Mouse (Mus musculus): ENCODE results near the gene Olfml2a. TPM values are rescaled to one million over a fixed set of nuclear protein-coding genes. Genes with fewer than 3 reads are reported as not detected.

Olfml2a gene
- polyA plus RNA-seq, 1 experiment from 2014 or later = 3.5 TPM

DNA sequence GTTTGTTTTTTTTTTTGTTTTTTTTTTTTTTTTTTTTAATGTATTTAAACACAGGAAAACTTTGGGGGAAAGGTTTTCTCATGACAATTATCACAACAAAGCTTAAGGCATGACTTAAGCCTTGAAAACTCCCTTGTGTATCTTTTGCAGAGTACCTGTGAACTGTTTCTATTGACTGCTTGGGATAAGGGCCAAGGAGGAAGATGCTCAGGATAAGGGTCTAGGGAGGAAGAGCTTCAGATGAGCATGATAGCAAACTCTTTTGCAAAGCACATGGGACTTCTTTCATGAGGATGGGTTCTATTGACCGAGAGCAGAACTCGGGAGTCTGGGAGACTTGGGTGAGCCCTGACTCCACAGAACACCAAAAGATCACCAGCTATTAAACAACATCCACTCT, 37.9 kb downstream of the Olfml2a start:
- H3K4me3 ChIP-seq (ENCODE audit: low read depth, low read length) = no peak overlapping the region
- no peaks in the 10 kb centered on the region for H3K4me1 ChIP-seq (ENCODE audit: control insufficient read depth, insufficient read depth, low read length)
- no peaks in the 10 kb centered on the region for H3K9me3 ChIP-seq (ENCODE audit: control insufficient read depth, low read depth, low read length)
- no peaks in the 10 kb centered on the region for H3K27me3 ChIP-seq (ENCODE audit: control insufficient read depth, insufficient read depth, low read length)
- no peaks in the 10 kb centered on the region for H3K36me3 ChIP-seq (ENCODE audit: control insufficient read depth, insufficient read depth, low read length)
- H3K4me2 ChIP-seq (replicated peaks; ENCODE audit: low read depth, low read length) = no peak overlapping the region
- no peak overlapping the region for H3K9ac ChIP-seq (replicated peaks; ENCODE audit: low read depth, low read length)
- WGBS = 74% methylated on average over 2 of the region's 2 CpGs
- no peak overlapping the region for H3K27ac ChIP-seq (ENCODE audit: low read length)
- ATAC-seq (ENCODE audit: insufficient number of reproducible peaks, insufficient read depth, low FRiP score, low read depth) = no peak

- no peaks in the 10 kb centered on the region for H3K4me1 ChIP-seq (ENCODE audit: control insufficient read depth, insufficient read depth, low read length)
- no peaks in the 10 kb centered on the region for H3K36me3 ChIP-seq (ENCODE audit: control insufficient read depth, insufficient read depth, low read length)
- no peak overlapping the region for H3K4me3 ChIP-seq (ENCODE audit: low read depth, low read length)
- no peaks in the 10 kb centered on the region for H3K9me3 ChIP-seq (ENCODE audit: control insufficient read depth, low read depth, low read length)
- no peaks in the 10 kb centered on the region for H3K27me3 ChIP-seq (ENCODE audit: control insufficient read depth, insufficient read depth, low read length)
- peak; percentile 79; the same call in 1 of the 2 replicates for ATAC-seq (ENCODE audit: insufficient number of reproducible peaks, insufficient read depth, low FRiP score, low read depth)
- H3K4me2 ChIP-seq (replicated peaks; ENCODE audit: low read depth, low read length) = no peak overlapping the region
- no peak overlapping the region for H3K27ac ChIP-seq (ENCODE audit: low read length)
- WGBS = 53% methylated on average over 5 of the region's 5 CpGs
- H3K9ac ChIP-seq (replicated peaks; ENCODE audit: low read depth, low read length) = no peak overlapping the region
These were observed 38.3 kb downstream of the Olfml2a start for GRCm38 (mm10) chr2:38970057-38970456.

DNA sequence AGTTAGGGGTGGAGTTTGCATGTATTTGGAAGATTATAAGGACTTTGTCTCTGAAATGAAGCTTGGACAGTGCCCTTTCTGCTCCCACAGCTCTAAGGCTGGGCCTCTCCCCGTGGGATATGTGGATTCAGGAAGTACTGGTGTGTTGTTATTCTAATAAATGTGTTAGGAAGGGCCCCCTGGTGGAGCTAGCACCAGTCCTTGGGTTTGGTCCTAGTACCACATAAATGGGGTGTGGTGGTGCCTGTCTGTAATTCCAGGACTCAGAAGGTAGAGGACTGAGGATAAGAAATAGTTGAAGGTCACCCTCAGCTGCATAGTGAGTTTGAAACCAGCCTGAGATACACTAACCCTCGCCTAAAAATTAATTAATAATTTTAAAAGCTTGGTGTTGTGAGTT, 41.4 kb downstream of the Olfml2a start:
- no peak for ATAC-seq (ENCODE audit: insufficient number of reproducible peaks, insufficient read depth, low FRiP score, low read depth)
- no peak overlapping the region for H3K4me3 ChIP-seq (ENCODE audit: low read depth, low read length)
- H3K27me3 ChIP-seq (ENCODE audit: control insufficient read depth, insufficient read depth, low read length) = no peaks in the 10 kb centered on the region
- H3K4me2 ChIP-seq (replicated peaks; ENCODE audit: low read depth, low read length) = no peak overlapping the region
- 35% methylated on average over 2 of the region's 2 CpGs for WGBS
- no peaks in the 10 kb centered on the region for H3K9me3 ChIP-seq (ENCODE audit: control insufficient read depth, low read depth, low read length)
- H3K4me1 ChIP-seq (ENCODE audit: control insufficient read depth, insufficient read depth, low read length) = no peaks in the 10 kb centered on the region
- no peak overlapping the region for H3K27ac ChIP-seq (ENCODE audit: low read length)
- no peaks in the 10 kb centered on the region for H3K36me3 ChIP-seq (ENCODE audit: control insufficient read depth, insufficient read depth, low read length)
- H3K9ac ChIP-seq (replicated peaks; ENCODE audit: low read depth, low read length) = no peak overlapping the region

DNA sequence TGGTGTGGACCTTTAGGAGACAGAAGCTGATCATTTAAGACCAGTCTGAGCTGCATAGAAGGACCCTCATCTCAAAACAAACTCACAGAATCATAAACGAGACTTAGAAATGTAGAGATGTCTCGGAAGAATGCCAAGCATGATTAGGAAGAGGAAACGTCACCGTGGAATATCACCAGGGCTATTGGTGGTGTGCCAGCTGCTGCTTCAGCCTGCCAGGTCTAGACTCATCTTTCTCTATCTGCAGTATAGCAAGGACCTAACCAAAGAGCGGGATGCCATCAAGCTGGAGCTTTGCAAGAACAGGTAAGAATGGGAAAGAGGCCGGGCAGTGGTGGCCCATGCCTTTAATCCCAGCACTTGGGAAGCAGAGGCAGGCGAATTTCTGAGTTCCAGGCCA, 41.9 kb downstream of the Olfml2a start:
- H3K27ac ChIP-seq (ENCODE audit: low read length) = no peak overlapping the region
- WGBS = 78% methylated on average over 7 of the region's 7 CpGs
- no peak for ATAC-seq (ENCODE audit: insufficient number of reproducible peaks, insufficient read depth, low FRiP score, low read depth)
- no peaks in the 10 kb centered on the region for H3K27me3 ChIP-seq (ENCODE audit: control insufficient read depth, insufficient read depth, low read length)
- H3K9ac ChIP-seq (replicated peaks; ENCODE audit: low read depth, low read length) = no peak overlapping the region
- no peaks in the 10 kb centered on the region for H3K4me1 ChIP-seq (ENCODE audit: control insufficient read depth, insufficient read depth, low read length)
- no peaks in the 10 kb centered on the region for H3K9me3 ChIP-seq (ENCODE audit: control insufficient read depth, low read depth, low read length)
- no peaks in the 10 kb centered on the region for H3K36me3 ChIP-seq (ENCODE audit: control insufficient read depth, insufficient read depth, low read length)
- no peak overlapping the region for H3K4me2 ChIP-seq (replicated peaks; ENCODE audit: low read depth, low read length)
- no peak overlapping the region for H3K4me3 ChIP-seq (ENCODE audit: low read depth, low read length)

GRCm38 (mm10) chr2:38974171-38974570, 42.4 kb downstream of the Olfml2a start:
- H3K4me1 ChIP-seq (ENCODE audit: control insufficient read depth, insufficient read depth, low read length) = no peaks in the 10 kb centered on the region
- no peak overlapping the region for H3K4me3 ChIP-seq (ENCODE audit: low read depth, low read length)
- H3K9me3 ChIP-seq (ENCODE audit: control insufficient read depth, low read depth, low read length) = no peaks in the 10 kb centered on the region
- 51% methylated on average over 2 of the region's 2 CpGs for WGBS
- H3K27me3 ChIP-seq (ENCODE audit: control insufficient read depth, insufficient read depth, low read length) = no peaks in the 10 kb centered on the region
- H3K4me2 ChIP-seq (replicated peaks; ENCODE audit: low read depth, low read length) = no peak overlapping the region
- ATAC-seq (ENCODE audit: insufficient number of reproducible peaks, insufficient read depth, low FRiP score, low read depth) = no peak
- H3K9ac ChIP-seq (replicated peaks; ENCODE audit: low read depth, low read length) = no peak overlapping the region
- H3K27ac ChIP-seq (ENCODE audit: low read length) = no peak overlapping the region
- H3K36me3 ChIP-seq (ENCODE audit: control insufficient read depth, insufficient read depth, low read length) = no peaks in the 10 kb centered on the region

DNA sequence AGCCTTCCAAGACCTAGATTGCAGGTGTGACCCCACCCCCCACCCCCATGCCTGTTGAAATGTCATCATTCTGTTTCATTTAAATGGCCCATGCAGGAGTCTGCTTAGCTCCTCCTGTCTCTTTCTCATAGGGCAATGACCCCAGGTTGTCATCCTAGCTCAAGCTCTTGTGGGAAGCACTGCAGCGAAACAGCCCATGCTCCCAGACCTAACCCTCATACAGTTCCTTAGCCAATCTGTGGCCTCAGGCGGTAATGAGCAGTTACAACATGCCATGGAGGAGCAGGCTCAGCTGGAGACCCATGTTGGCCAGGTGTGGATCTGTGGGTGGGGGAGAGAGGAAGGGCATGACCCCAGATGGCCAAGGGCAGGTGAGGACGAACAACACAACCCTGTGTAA, 43.4 kb downstream of the Olfml2a start:
- Histone ChIP-seq H3K4me1 (ENCODE audit: control insufficient read depth, insufficient read depth, low read length) (no peaks in the 10 kb centered on the region), H3K27ac (ENCODE audit: low read length) (no peak overlapping the region), H3K4me2 (replicated peaks; ENCODE audit: low read depth, low read length) (no peak overlapping the region), H3K36me3 (ENCODE audit: control insufficient read depth, insufficient read depth, low read length) (no peaks in the 10 kb centered on the region), H3K9ac (replicated peaks; ENCODE audit: low read depth, low read length) (no peak overlapping the region), H3K4me3 (ENCODE audit: low read depth, low read length) (no peak overlapping the region), H3K9me3 (ENCODE audit: control insufficient read depth, low read depth, low read length) (no peaks in the 10 kb centered on the region), H3K27me3 (ENCODE audit: control insufficient read depth, insufficient read depth, low read length) (no peaks in the 10 kb centered on the region)
- ATAC-seq (ENCODE audit: insufficient number of reproducible peaks, insufficient read depth, low FRiP score, low read depth) = no peak
- WGBS = 69% methylated on average over 3 of the region's 3 CpGs

GRCm38 (mm10) chr2:38975941-38976805, 44.4 kb downstream of the Olfml2a start:
- ATAC-seq (ENCODE audit: insufficient number of reproducible peaks, insufficient read depth, low FRiP score, low read depth) = no peak
- Histone ChIP-seq H3K36me3 (ENCODE audit: control insufficient read depth, insufficient read depth, low read length) (no peaks in the 10 kb centered on the region), H3K4me1 (ENCODE audit: control insufficient read depth, insufficient read depth, low read length) (no peaks in the 10 kb centered on the region), H3K4me2 (replicated peaks; ENCODE audit: low read depth, low read length) (no peak overlapping the region), H3K4me3 (ENCODE audit: low read depth, low read length) (no peak overlapping the region), H3K27ac (ENCODE audit: low read length) (no peak overlapping the region), H3K9me3 (ENCODE audit: control insufficient read depth, low read depth, low read length) (no peaks in the 10 kb centered on the region), H3K9ac (replicated peaks; ENCODE audit: low read depth, low read length) (no peak overlapping the region), H3K27me3 (ENCODE audit: control insufficient read depth, insufficient read depth, low read length) (no peaks in the 10 kb centered on the region)
- WGBS = 74% methylated on average over 21 of the region's 21 CpGs

DNA sequence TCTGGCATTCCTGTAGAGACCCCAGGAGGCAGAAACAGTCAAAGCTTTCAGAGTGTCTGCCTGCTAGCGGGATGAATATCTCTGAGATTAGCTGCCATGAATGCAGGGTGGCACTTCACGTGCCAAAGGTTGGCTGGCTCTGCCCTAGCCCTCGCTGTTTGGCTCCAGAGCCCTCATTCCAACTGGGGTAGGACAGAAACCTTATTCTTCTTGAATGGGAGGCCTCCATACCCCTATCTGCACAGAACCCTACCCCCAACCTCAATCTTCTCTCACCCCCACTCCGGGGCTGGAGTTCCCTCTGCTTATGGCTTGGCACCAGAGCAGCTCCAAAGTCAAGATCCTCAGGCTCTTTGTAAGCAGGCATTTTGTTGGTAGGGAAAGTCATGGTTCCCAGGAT, 46.1 kb downstream of the Olfml2a start:
- Histone ChIP-seq H3K27ac (ENCODE audit: low read length) (no peak overlapping the region), H3K9me3 (ENCODE audit: control insufficient read depth, low read depth, low read length) (no peaks in the 10 kb centered on the region; the same call in 1 of the 2 replicates), H3K4me1 (ENCODE audit: control insufficient read depth, insufficient read depth, low read length) (no peaks in the 10 kb centered on the region), H3K27me3 (ENCODE audit: control insufficient read depth, insufficient read depth, low read length) (no peaks in the 10 kb centered on the region), H3K36me3 (ENCODE audit: control insufficient read depth, insufficient read depth, low read length) (no peaks in the 10 kb centered on the region), H3K9ac (replicated peaks; ENCODE audit: low read depth, low read length) (no peak overlapping the region), H3K4me2 (replicated peaks; ENCODE audit: low read depth, low read length) (no peak overlapping the region), H3K4me3 (ENCODE audit: low read depth, low read length) (no peak overlapping the region)
- 78% methylated on average over 4 of the region's 4 CpGs for WGBS
- ATAC-seq (ENCODE audit: insufficient number of reproducible peaks, insufficient read depth, low FRiP score, low read depth) = no peak

DNA sequence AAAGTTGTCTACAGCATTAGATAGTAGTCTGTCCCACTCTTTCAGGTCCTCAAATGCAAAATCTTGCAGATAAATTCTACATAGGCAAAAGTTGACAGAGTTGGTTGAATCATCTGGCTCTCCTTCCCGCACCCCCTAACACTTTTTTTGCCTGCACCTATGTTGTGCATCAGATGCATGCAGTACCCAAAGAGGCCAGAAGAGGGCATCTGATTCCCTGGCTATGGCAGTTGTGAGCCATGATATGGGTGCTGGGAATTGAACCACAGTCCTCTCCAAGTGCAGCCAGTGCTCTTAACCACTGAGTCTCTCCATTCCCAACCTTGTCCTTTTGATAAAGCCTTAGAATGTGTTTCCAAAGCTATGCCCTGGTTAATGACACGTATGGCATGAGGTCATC, 51.7 kb downstream of the Olfml2a start:
- Histone ChIP-seq H3K4me2 (replicated peaks; ENCODE audit: low read depth, low read length) (no peak overlapping the region), H3K27me3 (ENCODE audit: control insufficient read depth, insufficient read depth, low read length) (no peaks in the 10 kb centered on the region), H3K27ac (ENCODE audit: low read length) (no peak overlapping the region), H3K36me3 (ENCODE audit: control insufficient read depth, insufficient read depth, low read length) (no peaks in the 10 kb centered on the region), H3K4me3 (ENCODE audit: low read depth, low read length) (no peak overlapping the region), H3K9me3 (ENCODE audit: control insufficient read depth, low read depth, low read length) (no peaks in the 10 kb centered on the region; the same call in 1 of the 2 replicates), H3K4me1 (ENCODE audit: control insufficient read depth, insufficient read depth, low read length) (no peaks in the 10 kb centered on the region), H3K9ac (replicated peaks; ENCODE audit: low read depth, low read length) (no peak overlapping the region)
- no peak for ATAC-seq (ENCODE audit: insufficient number of reproducible peaks, insufficient read depth, low FRiP score, low read depth)
- WGBS = 94% methylated on average over 2 of the region's 2 CpGs

All from stomach, embryonic 14.5 days (tissue).